Mouse (Mus musculus) liver, embryonic 13.5 days (tissue): ENCODE measurements around the gene Gtf2f1. TPM values are rescaled to one million over a fixed set of nuclear protein-coding genes. Genes with fewer than 3 reads are reported as not detected.

Experiments
- ATAC-seq: fragments of 200-750 bp; cut with Nextera tagmentation; 2 replicates; pipeline ENCODE4 v1.8.0; 2017; ENCODE audit warnings: low read depth, mild to moderate bottlenecking, moderate number of reproducible peaks, moderate library complexity
- DNase-seq: peaks from one replicate; pipeline ENCODE4 v3.0.0; 2022
- H3K27ac ChIP-seq: fragments of 300-500 bp; sonication (generic); 2 replicates; pipeline ENCODE4 v1.5.1; 2015; ENCODE audit warnings: moderate library complexity, mild to moderate bottlenecking, inconsistent platforms
- H3K27me3 ChIP-seq: fragments of 300-500 bp; sonication (generic); 2 replicates; pipeline ENCODE4 v1.6.1; 2015; ENCODE audit warnings: mild to moderate bottlenecking, inconsistent platforms
- H3K36me3 ChIP-seq: fragments of 300-500 bp; sonication (generic); 2 replicates; pipeline ENCODE4 v1.6.1; 2015; ENCODE audit warnings: mild to moderate bottlenecking, inconsistent platforms
- H3K4me1 ChIP-seq: fragments of 300-500 bp; sonication (generic); replicated peaks from 2 replicates; pipeline ENCODE4 v1.6.1; 2015; ENCODE audit warnings: inconsistent platforms
- H3K4me2 ChIP-seq: fragments of 300-500 bp; sonication (generic); 2 replicates; pipeline ENCODE4 v1.6.1; 2015; ENCODE audit warnings: inconsistent platforms, mild to moderate bottlenecking, moderate library complexity
- H3K4me3 ChIP-seq: fragments of 300-500 bp; sonication (generic); replicated peaks from 2 replicates; pipeline ENCODE4 v1.5.1; 2015; ENCODE audit warnings: mild to moderate bottlenecking, inconsistent platforms
- H3K9ac ChIP-seq: fragments of 300-500 bp; sonication (generic); 2 replicates; pipeline ENCODE4 v1.6.1; 2015; ENCODE audit warnings: mild to moderate bottlenecking, inconsistent platforms
- H3K9me3 ChIP-seq: fragments of 300-500 bp; sonication (generic); replicated peaks from 2 replicates; pipeline ENCODE4 v1.6.1; 2016; ENCODE audit warnings: inconsistent platforms
- WGBS: fragments of 180-500 bp; shearing (Covaris S2); methylation state at CpG from one replicate; pipeline ENCODE4 v1.1.7; 2015; ENCODE audit not compliant: insufficient replicate concordance; 5-methylcytosine and 5-hydroxymethylcytosine counted together
- polyA plus RNA-seq: library from polyadenylated mRNA; unstranded; fragments of >200 nt; fragmentation: Nextera tagmentation; extraction: Ambion mirVana; gene quantifications from 2 replicates; pipeline ENCODE4 v1.2.1, GENCODE M21; 2015

Gene Gtf2f1
- polyA plus RNA-seq, 1 experiment from 2014 or later, result 64.4 TPM

- H3K4me2 ChIP-seq, result no peak overlapping the region
- H3K9ac ChIP-seq, result no peak overlapping the region
- WGBS, result 82% methylated on average over 7 of the region's 7 CpGs
- peaks cover 21% of the 10 kb centered on the region for H3K4me1 ChIP-seq
- H3K27ac ChIP-seq, result no peak overlapping the region
- H3K27me3 ChIP-seq, result no peaks in the 10 kb centered on the region
- H3K4me3 ChIP-seq, result no peak overlapping the region
- no peaks in the 10 kb centered on the region for H3K9me3 ChIP-seq
- H3K36me3 ChIP-seq, result peaks cover 24% of the 10 kb centered on the region
- DNase-seq, result no peak
- no peak for ATAC-seq
Measured at GRCm38 (mm10) chr17:56988441-56988840, 22.6 kb downstream of the Gtf2f1 start.

- H3K27me3 ChIP-seq, result no peaks in the 10 kb centered on the region
- H3K9ac ChIP-seq, result no peak overlapping the region
- no peaks in the 10 kb centered on the region for H3K9me3 ChIP-seq
- no peak overlapping the region for H3K4me3 ChIP-seq
- WGBS, result 79% methylated on average over 3 of the region's 3 CpGs
- peaks cover 4% of the 10 kb centered on the region; the same call in 1 of the 2 replicates for H3K36me3 ChIP-seq
- H3K4me1 ChIP-seq, result peaks cover 9% of the 10 kb centered on the region
- DNase-seq (no peak), ATAC-seq (no peak)
- no peak overlapping the region for H3K27ac ChIP-seq
- H3K4me2 ChIP-seq, result no peak overlapping the region
Measured at GRCm38 (mm10) chr17:56986105-56986805, 24.8 kb downstream of the Gtf2f1 start.

GRCm38 (mm10) chr17:56985656-56986055, 25.4 kb downstream of the Gtf2f1 start:
- Histone ChIP-seq H3K4me3 (no peak overlapping the region), H3K4me1 (peaks cover 3% of the 10 kb centered on the region; the same call in 1 of the 2 replicates), H3K27me3 (no peaks in the 10 kb centered on the region), H3K9me3 (no peaks in the 10 kb centered on the region), H3K4me2 (no peak overlapping the region), H3K27ac (no peak overlapping the region), H3K9ac (no peak overlapping the region), H3K36me3 (no peaks in the 10 kb centered on the region)
- no peak for DNase-seq
- WGBS, result 59% methylated on average over 3 of the region's 3 CpGs
- no peak for ATAC-seq

GRCm38 (mm10) chr17:56984886-56985285, 26.2 kb downstream of the Gtf2f1 start:
- Histone ChIP-seq H3K9me3 (no peaks in the 10 kb centered on the region), H3K36me3 (no peaks in the 10 kb centered on the region), H3K27ac (no peak overlapping the region), H3K4me1 (no peaks in the 10 kb centered on the region), H3K4me3 (no peak overlapping the region), H3K27me3 (no peaks in the 10 kb centered on the region), H3K9ac (no peak overlapping the region), H3K4me2 (no peak overlapping the region)
- 63% methylated on average over 9 of the region's 9 CpGs for WGBS
- DNase-seq, result no peak
- no peak for ATAC-seq

- 76% methylated on average over 5 of the region's 5 CpGs for WGBS
- Histone ChIP-seq H3K9ac (no peak within 1 kb of the TSS), H3K4me2 (no peak within 1 kb of the TSS)
Measured at GRCm38 (mm10) chr17:56982013-56982412, 29.1 kb downstream of the Gtf2f1 start, which contains the start of gene Acer1. Gene Acer1, minus strand, starts transcription at chr17:56982126.

GRCm38 (mm10) chr17:56981049-56981448, 30.0 kb downstream of the Gtf2f1 start:
- no peak overlapping the region for H3K4me2 ChIP-seq
- H3K27me3 ChIP-seq, result no peaks in the 10 kb centered on the region
- DNase-seq, result no peak
- WGBS, result 52% methylated on average over 7 of the region's 7 CpGs
- H3K27ac ChIP-seq, result no peak overlapping the region
- H3K9ac ChIP-seq, result no peak overlapping the region
- no peaks in the 10 kb centered on the region for H3K9me3 ChIP-seq
- H3K4me1 ChIP-seq, result peaks cover 7% of the 10 kb centered on the region
- no peaks in the 10 kb centered on the region for H3K36me3 ChIP-seq
- no peak overlapping the region for H3K4me3 ChIP-seq
- ATAC-seq, result no peak

More at GRCm38 (mm10) chr17:56982013-56982412, 29.1 kb downstream of the Gtf2f1 start, which contains the start of gene Acer1:
- Histone ChIP-seq H3K27ac (no peak within 1 kb of the TSS), H3K4me3 (no peak within 1 kb of the TSS), H3K27me3 (no peaks in the 10 kb centered on the region), H3K36me3 (no peaks in the 10 kb centered on the region), H3K4me1 (peaks cover 3% of the 10 kb centered on the region; the same call in 1 of the 2 replicates), H3K9me3 (no peaks in the 10 kb centered on the region)
- DNase-seq (no peak), ATAC-seq (no peak)

- ATAC-seq, result no peak
- no peak overlapping the region for H3K27ac ChIP-seq
- no peaks in the 10 kb centered on the region for H3K27me3 ChIP-seq
- 24% methylated on average over 7 of the region's 8 CpGs for WGBS
- no peak overlapping the region for H3K9ac ChIP-seq
- no peaks in the 10 kb centered on the region for H3K9me3 ChIP-seq
- no peak overlapping the region for H3K4me2 ChIP-seq
- H3K36me3 ChIP-seq, result no peaks in the 10 kb centered on the region
- no peak overlapping the region for H3K4me3 ChIP-seq
- DNase-seq, result no peak
- peaks cover 8% of the 10 kb centered on the region for H3K4me1 ChIP-seq
Measured at GRCm38 (mm10) chr17:56979524-56979923, 31.6 kb downstream of the Gtf2f1 start.

GRCm38 (mm10) chr17:56976531-56977390, 34.3 kb downstream of the Gtf2f1 start:
- H3K9me3 ChIP-seq, result no peaks in the 10 kb centered on the region
- peaks cover 11% of the 10 kb centered on the region for H3K4me1 ChIP-seq
- H3K4me2 ChIP-seq, result no peak overlapping the region
- H3K36me3 ChIP-seq, result no peaks in the 10 kb centered on the region
- WGBS, result 56% methylated on average over 8 of the region's 8 CpGs
- ATAC-seq, result no peak
- 0 out of 2 replicates have a peak, but pooled peaks cover 1% of the 10 kb centered on the region for H3K27me3 ChIP-seq
- no peak for DNase-seq
- H3K4me3 ChIP-seq, result no peak overlapping the region
- no peak overlapping the region for H3K9ac ChIP-seq
- no peak overlapping the region for H3K27ac ChIP-seq

GRCm38 (mm10) chr17:56975391-56975790, 35.7 kb downstream of the Gtf2f1 start:
- 57% methylated on average over 3 of the region's 3 CpGs for WGBS
- DNase-seq (no peak), ATAC-seq (no peak)
- Histone ChIP-seq H3K4me1 (peaks cover 11% of the 10 kb centered on the region), H3K9ac (no peak overlapping the region), H3K9me3 (no peaks in the 10 kb centered on the region), H3K36me3 (no peaks in the 10 kb centered on the region), H3K27ac (no peak overlapping the region), H3K4me3 (no peak overlapping the region), H3K27me3 (peaks cover 12% of the 10 kb centered on the region; the same call in 1 of the 2 replicates), H3K4me2 (no peak overlapping the region)

GRCm38 (mm10) chr17:56974708-56975240, 36.3 kb downstream of the Gtf2f1 start:
- Histone ChIP-seq H3K27ac (no peak overlapping the region), H3K27me3 (peaks cover 18% of the 10 kb centered on the region), H3K9me3 (no peaks in the 10 kb centered on the region), H3K4me2 (no peak overlapping the region), H3K9ac (no peak overlapping the region), H3K4me3 (no peak overlapping the region), H3K4me1 (peaks cover 11% of the 10 kb centered on the region), H3K36me3 (no peaks in the 10 kb centered on the region)
- 62% methylated on average over 5 of the region's 5 CpGs for WGBS
- ATAC-seq (no peak), DNase-seq (no peak)

GRCm38 (mm10) chr17:56973956-56974707, 37.0 kb downstream of the Gtf2f1 start:
- H3K4me2 ChIP-seq, result no peak overlapping the region
- H3K4me1 ChIP-seq, result peaks cover 8% of the 10 kb centered on the region
- ATAC-seq, result no peak
- H3K4me3 ChIP-seq, result no peak overlapping the region
- no peaks in the 10 kb centered on the region for H3K36me3 ChIP-seq
- H3K27ac ChIP-seq, result no peak overlapping the region
- no peaks in the 10 kb centered on the region for H3K9me3 ChIP-seq
- no peak overlapping the region for H3K9ac ChIP-seq
- 54% methylated on average over 14 of the region's 14 CpGs for WGBS
- H3K27me3 ChIP-seq, result peaks cover 24% of the 10 kb centered on the region
- no peak for DNase-seq
